Mouse (Mus musculus) lung, embryonic 15.5 days (tissue): ENCODE results near the gene Cdh20. TPM values are rescaled to one million over a fixed set of nuclear protein-coding genes. Genes with fewer than 3 reads are reported as not detected.

Experiments
- ATAC-seq: fragments of 200-750 bp; cut with Nextera tagmentation; 2 replicates; pipeline ENCODE4 v1.8.0; 2017; ENCODE audit warnings: moderate number of reproducible peaks, borderline replicate concordance; ENCODE audit not compliant: low FRiP score, low TSS enrichment; ENCODE audit errors: extremely low read depth
- H3K27ac ChIP-seq: fragments of 300-500 bp; sonication (generic); 2 replicates; pipeline ENCODE4 v1.5.1; 2015; ENCODE audit warnings: moderate library complexity, mild to moderate bottlenecking, inconsistent platforms
- H3K27me3 ChIP-seq: fragments of 300-500 bp; sonication (generic); 2 replicates; pipeline ENCODE4 v1.6.1; 2015; ENCODE audit warnings: inconsistent platforms
- H3K36me3 ChIP-seq: fragments of 300-500 bp; sonication (generic); 2 replicates; pipeline ENCODE4 v1.6.1; 2015; ENCODE audit warnings: inconsistent platforms
- H3K4me1 ChIP-seq: fragments of 300-500 bp; sonication (generic); 2 replicates; pipeline ENCODE4 v1.6.1; 2015; ENCODE audit warnings: inconsistent platforms
- H3K4me2 ChIP-seq: fragments of 300-500 bp; sonication (generic); 2 replicates; pipeline ENCODE4 v1.6.1; 2015; ENCODE audit warnings: inconsistent platforms, mild to moderate bottlenecking, moderate library complexity
- H3K4me3 ChIP-seq: fragments of 300-500 bp; sonication (generic); 2 replicates; pipeline ENCODE4 v1.5.1; 2015; ENCODE audit warnings: mild to moderate bottlenecking, inconsistent platforms
- H3K9ac ChIP-seq: fragments of 300-500 bp; sonication (generic); 2 replicates; pipeline ENCODE4 v1.6.1; 2015; ENCODE audit warnings: inconsistent platforms
- H3K9me3 ChIP-seq: fragments of 300-500 bp; sonication (generic); 2 replicates; pipeline ENCODE4 v1.6.1; 2016; ENCODE audit warnings: inconsistent platforms
- WGBS: fragments of 180-500 bp; shearing (Covaris S2); methylation state at CpG from one replicate; pipeline ENCODE4 v1.1.7; 2015; 5-methylcytosine and 5-hydroxymethylcytosine counted together
- polyA plus RNA-seq: library from polyadenylated mRNA; unstranded; fragments of >200 nt; fragmentation: Nextera tagmentation; extraction: Ambion mirVana; gene quantifications from 2 replicates; pipeline ENCODE4 v1.2.1, GENCODE M21; 2015

The Cdh20 gene
- polyA plus RNA-seq, 1 experiment from 2014 or later, result 0.24 TPM

DNA sequence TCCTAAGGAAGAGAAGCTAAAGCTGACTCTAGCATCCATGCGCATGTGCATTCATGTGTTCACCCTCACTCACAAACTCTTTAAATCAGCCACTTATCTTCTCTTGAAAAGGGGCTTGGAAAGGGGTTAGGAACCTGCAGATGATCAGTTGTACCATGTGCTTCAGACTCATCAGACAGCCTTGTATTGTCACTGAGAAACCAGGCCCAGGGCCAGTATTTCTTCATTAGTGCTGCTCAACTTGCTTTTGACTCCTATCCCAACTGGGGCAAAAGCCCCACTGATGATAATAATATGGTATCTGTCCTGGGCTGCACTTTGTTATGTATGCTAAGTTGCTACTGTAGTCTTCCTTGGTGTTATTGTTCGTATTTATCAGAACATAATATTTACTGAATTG, 38.9 kb downstream of the Cdh20 start:
- H3K9me3 ChIP-seq, result no peaks in the 10 kb centered on the region
- no peaks in the 10 kb centered on the region for H3K27me3 ChIP-seq
- no peak overlapping the region for H3K4me3 ChIP-seq
- ATAC-seq, result no peak
- no peak overlapping the region for H3K9ac ChIP-seq
- H3K36me3 ChIP-seq, result no peaks in the 10 kb centered on the region
- no peak overlapping the region for H3K27ac ChIP-seq
- no peaks in the 10 kb centered on the region for H3K4me1 ChIP-seq
- no peak overlapping the region for H3K4me2 ChIP-seq
- 85% methylated on average over 2 of the region's 2 CpGs for WGBS

DNA sequence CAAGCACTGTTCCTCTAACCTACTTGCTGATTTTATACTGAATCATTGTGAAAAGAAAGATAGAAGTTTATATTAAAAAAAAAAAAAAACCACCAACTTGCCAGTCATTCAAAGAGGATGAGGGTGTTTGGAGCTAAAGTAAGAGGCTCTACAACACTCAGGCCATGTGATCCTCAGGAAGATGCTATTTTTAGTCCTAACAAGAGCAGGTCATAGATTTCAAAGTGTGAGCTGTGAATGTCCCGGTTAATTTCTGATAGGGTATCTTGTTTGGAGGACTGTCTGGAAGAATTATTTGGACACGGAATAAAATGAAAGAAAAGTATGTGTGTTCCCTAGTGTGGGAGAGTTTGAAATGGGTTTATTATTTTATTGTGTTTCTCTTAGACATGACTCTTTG, 49.2 kb downstream of the Cdh20 start:
- no peaks in the 10 kb centered on the region for H3K4me1 ChIP-seq
- ATAC-seq, result no peak
- H3K36me3 ChIP-seq, result no peaks in the 10 kb centered on the region
- H3K4me3 ChIP-seq, result no peak overlapping the region
- 70% methylated on average over 2 of the region's 2 CpGs for WGBS
- no peaks in the 10 kb centered on the region for H3K27me3 ChIP-seq
- H3K9ac ChIP-seq, result no peak overlapping the region
- H3K4me2 ChIP-seq, result no peak overlapping the region
- H3K27ac ChIP-seq, result no peak overlapping the region
- H3K9me3 ChIP-seq, result no peaks in the 10 kb centered on the region

DNA sequence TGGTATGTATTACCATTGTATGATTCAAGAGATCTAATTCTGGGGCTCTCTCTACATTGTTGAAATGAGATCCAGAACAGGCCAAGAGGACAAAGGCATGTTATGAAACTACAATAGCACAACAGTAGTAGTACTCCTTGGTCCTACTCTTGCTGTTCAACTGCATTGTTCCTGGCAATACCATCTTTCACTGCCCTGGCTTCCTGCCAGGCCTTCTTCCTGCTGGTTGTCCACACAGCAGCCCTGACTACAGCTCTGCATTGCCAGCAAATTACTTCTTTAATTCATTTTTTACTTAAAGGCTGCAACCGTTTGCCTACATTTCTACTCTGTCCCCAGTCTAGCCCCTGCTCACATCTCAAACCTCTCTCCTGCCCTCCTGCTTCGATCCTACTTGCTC, 59.8 kb downstream of the Cdh20 start:
- no peak overlapping the region for H3K27ac ChIP-seq
- no peak overlapping the region for H3K4me3 ChIP-seq
- H3K4me1 ChIP-seq, result no peaks in the 10 kb centered on the region
- H3K4me2 ChIP-seq, result no peak overlapping the region
- no peaks in the 10 kb centered on the region for H3K36me3 ChIP-seq
- no peak overlapping the region for H3K9ac ChIP-seq
- no peaks in the 10 kb centered on the region for H3K9me3 ChIP-seq
- ATAC-seq, result no peak
- H3K27me3 ChIP-seq, result no peaks in the 10 kb centered on the region
- WGBS, result 76% methylated on average over 2 of the region's 2 CpGs

DNA sequence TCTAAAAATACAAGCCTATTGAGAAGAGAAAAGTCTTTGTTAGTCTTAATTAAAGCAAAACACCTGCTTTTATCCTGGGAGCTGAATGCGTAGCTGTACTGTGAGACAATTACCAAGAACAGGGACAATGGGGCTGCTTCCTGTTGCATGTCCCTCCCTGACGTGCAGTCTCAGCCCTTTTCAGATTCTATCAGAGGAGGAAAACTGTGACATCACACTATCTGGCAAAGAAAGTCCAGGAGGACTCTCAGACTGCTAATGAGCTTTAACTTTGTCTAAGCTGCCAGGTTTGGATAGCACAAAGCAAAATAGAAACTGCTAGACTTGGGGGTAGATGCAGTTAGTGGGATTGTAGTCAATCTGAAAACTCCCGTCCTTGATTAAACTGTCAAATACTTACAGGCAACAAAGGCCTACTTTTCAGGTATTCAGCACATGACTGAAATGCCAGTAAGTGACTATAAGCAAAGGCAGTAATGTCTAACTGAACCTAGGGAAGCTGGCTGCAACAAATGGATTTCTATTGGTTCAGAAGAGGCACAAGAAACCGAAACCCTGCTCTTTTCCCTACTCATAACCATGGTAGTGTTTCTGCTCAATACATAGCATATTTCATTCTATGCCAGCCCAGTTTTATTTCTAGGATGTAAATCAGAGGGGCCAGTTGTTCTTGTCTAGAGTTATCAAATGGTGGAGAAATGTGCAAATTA, 70.0 kb downstream of the Cdh20 start:
- Histone ChIP-seq H3K27me3 (no peaks in the 10 kb centered on the region), H3K9me3 (no peaks in the 10 kb centered on the region), H3K9ac (no peak overlapping the region), H3K4me3 (no peak overlapping the region), H3K4me1 (no peaks in the 10 kb centered on the region), H3K27ac (no peak overlapping the region), H3K36me3 (no peaks in the 10 kb centered on the region), H3K4me2 (no peak overlapping the region)
- 60% methylated on average over 4 of the region's 4 CpGs for WGBS
- no peak for ATAC-seq

DNA sequence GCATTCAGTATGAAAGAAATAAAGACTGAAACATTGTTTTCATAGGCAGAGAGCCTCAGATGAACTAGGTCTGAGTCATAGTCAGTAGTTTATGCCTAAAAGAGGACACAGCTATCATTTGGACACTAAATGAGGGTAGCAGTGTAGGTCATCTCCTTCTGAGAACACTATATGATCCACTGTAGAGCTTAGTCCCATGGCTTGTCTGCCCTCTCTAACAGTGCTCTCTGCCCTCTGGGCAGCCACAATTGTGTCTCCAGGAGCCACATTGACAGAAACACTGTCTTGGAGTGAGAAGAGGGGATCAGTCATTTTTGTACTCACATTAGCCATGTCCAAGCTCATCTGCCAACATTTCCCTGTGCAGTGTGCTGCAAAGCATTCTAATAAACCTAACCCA, 70.7 kb downstream of the Cdh20 start:
- H3K4me2 ChIP-seq, result no peak overlapping the region
- no peaks in the 10 kb centered on the region for H3K9me3 ChIP-seq
- no peak for ATAC-seq
- H3K27me3 ChIP-seq, result no peaks in the 10 kb centered on the region
- H3K27ac ChIP-seq, result no peak overlapping the region
- no peaks in the 10 kb centered on the region for H3K36me3 ChIP-seq
- no peaks in the 10 kb centered on the region for H3K4me1 ChIP-seq
- no peak overlapping the region for H3K9ac ChIP-seq
- H3K4me3 ChIP-seq, result no peak overlapping the region

DNA sequence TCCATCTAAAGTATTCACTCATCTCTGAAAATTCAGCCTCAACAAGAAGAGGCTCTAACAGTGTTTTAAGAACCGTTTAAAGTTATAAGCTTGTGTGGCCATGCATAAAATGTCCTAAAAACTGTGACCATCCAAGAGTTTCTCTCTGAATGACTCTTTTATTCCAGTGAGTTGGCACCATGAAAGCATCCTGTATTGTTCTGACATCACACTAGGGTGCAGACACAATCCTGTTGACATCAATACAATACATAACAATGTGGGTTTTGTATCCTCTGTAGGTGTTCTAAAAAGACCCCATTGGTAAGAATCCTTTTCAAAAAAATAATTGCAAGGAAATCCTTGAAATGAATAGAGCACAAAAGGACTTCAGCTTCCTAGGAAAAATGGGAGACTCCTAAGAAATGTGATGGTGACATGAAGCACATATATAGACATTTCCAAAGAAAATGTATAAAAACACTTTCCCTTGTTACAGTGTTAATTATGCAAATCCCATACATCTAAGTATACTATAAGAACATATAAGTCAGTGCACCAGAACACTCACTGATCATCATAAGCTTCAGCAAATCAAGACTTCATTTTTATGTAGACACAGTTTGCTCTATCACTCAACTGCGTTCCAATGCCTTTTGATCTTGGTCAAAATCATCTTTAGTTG, 80.1 kb downstream of the Cdh20 start:
- Histone ChIP-seq H3K4me2 (no peak overlapping the region), H3K9ac (no peak overlapping the region), H3K4me3 (no peak overlapping the region), H3K9me3 (no peaks in the 10 kb centered on the region), H3K36me3 (no peaks in the 10 kb centered on the region), H3K4me1 (no peaks in the 10 kb centered on the region), H3K27me3 (no peaks in the 10 kb centered on the region), H3K27ac (no peak overlapping the region)
- WGBS, result 65% methylated on average over 2 of the region's 2 CpGs
- no peak for ATAC-seq

DNA sequence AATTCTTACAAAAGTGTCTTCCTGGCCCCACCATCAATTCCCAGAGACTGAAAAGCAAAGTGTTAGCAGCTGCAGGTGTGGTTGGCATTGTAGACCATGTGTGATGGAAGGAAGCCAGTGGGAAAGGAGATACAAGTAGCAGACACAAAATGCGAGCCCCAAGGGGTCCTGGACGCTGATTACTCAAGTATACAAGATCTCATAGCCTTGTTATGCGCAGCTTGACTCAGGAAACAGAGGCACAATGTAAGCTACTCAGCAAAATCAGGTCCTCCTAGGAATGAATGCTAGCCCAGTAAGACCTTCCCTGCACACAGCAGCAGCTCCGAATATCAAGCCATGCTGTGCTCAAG, 80.6 kb downstream of the Cdh20 start:
- Histone ChIP-seq H3K4me3 (no peak overlapping the region), H3K4me1 (no peaks in the 10 kb centered on the region), H3K27ac (no peak overlapping the region), H3K36me3 (no peaks in the 10 kb centered on the region), H3K9me3 (no peaks in the 10 kb centered on the region), H3K9ac (no peak overlapping the region), H3K4me2 (no peak overlapping the region), H3K27me3 (no peaks in the 10 kb centered on the region)
- WGBS, result 73% methylated on average over 4 of the region's 4 CpGs
- no peak for ATAC-seq

DNA sequence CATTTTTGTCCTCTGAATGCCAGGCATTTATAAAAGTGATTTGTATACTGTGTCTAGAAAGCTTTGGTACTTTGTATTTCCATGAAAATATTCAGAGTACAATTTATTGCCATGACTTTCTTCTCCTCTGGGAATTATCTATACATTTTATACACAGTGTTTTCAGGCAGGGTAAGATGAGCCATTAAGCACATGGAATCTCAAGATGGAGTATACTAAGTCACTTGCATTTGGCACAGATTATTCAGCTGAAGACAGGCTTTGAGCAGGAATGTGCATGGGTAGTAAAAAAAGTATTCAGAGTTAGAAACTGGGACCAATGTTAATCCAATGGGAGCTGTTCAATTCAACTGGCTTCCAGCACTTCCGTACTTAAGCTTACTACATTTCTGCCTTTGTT, 109.1 kb downstream of the Cdh20 start:
- no peak overlapping the region for H3K4me3 ChIP-seq
- H3K36me3 ChIP-seq, result no peaks in the 10 kb centered on the region
- H3K9ac ChIP-seq, result no peak overlapping the region
- no peaks in the 10 kb centered on the region for H3K9me3 ChIP-seq
- ATAC-seq, result no peak
- WGBS, result 76% methylated on average over 1 of the region's 1 CpGs
- H3K4me2 ChIP-seq, result no peak overlapping the region
- H3K27ac ChIP-seq, result no peak overlapping the region
- no peaks in the 10 kb centered on the region for H3K4me1 ChIP-seq
- H3K27me3 ChIP-seq, result no peaks in the 10 kb centered on the region

DNA sequence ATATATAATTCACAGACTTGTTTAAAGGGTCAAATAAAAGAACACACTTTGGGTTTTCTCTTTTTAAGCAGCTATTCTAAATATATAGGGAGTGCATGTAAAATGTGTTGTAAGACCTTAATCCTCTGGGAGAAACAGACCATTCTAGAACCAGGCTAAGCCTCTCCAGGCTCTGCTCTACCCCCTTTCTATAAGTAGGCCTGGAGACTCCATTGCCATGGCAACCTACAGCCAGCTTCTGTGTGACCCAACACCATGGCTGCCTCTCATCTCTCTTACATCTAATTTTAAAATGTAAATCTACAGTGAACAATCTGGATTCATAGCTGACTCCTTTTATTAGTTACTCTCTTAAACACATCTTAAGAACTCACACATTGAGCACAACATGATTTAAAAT, 133.5 kb downstream of the Cdh20 start:
- ATAC-seq, result no peak
- no peak overlapping the region for H3K4me2 ChIP-seq

DNA sequence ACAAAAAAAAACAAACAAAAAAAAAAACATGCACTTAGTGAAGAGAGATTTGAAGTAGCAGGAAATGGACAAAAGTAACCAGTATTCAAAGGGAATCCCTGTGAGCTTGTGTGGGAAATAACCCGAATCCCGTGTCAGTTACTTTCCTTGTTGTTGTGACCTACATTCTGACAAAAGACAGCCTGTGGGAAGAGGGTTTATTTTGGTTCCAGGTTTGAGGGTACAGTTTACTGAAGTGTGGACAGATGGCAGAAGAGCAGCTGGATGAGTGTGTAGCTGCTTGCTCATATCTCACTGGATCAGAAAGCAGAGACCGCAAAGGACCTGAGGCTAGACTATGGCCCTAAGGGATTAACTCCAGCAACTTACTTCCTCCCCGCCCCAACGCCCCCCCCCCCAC, 135.1 kb downstream of the Cdh20 start:
- H3K4me3 ChIP-seq, result no peak overlapping the region

More for the DNA sequence above, 133.5 kb downstream of the Cdh20 start:
- no peaks in the 10 kb centered on the region for H3K9me3 ChIP-seq
- no peak overlapping the region for H3K4me3 ChIP-seq
- H3K36me3 ChIP-seq, result no peaks in the 10 kb centered on the region
- H3K4me1 ChIP-seq, result no peaks in the 10 kb centered on the region
- no peak overlapping the region for H3K27ac ChIP-seq
- no peak overlapping the region for H3K9ac ChIP-seq
- H3K27me3 ChIP-seq, result no peaks in the 10 kb centered on the region

DNA sequence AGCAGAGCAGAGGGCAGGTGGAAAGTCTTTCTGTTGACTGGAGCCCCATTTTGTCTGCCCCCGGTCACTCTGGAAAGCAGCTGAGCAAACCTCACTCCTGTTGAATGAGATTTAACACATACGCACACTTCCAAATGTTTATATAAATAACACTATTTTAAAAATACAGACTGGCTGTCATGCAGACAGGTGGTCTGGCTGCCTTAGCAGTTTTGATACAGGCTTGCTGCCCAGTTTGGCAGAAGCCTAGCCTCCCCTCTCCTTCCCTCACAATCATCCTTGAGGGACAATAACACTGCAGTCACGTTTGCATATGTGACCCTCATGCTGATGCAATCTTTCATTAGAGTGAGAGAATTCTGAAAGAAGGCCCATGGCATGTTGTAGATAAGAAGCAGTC, 144.1 kb downstream of the Cdh20 start:
- no peak for ATAC-seq
- Histone ChIP-seq H3K4me1 (no peaks in the 10 kb centered on the region), H3K27me3 (no peaks in the 10 kb centered on the region), H3K27ac (no peak overlapping the region), H3K9me3 (no peaks in the 10 kb centered on the region), H3K9ac (no peak overlapping the region), H3K36me3 (no peaks in the 10 kb centered on the region), H3K4me3 (no peak overlapping the region), H3K4me2 (no peak overlapping the region)
- WGBS, result 14% methylated on average over 3 of the region's 3 CpGs

More for the DNA sequence above, 135.1 kb downstream of the Cdh20 start:
- Histone ChIP-seq H3K9me3 (no peaks in the 10 kb centered on the region), H3K9ac (no peak overlapping the region), H3K4me1 (no peaks in the 10 kb centered on the region), H3K36me3 (no peaks in the 10 kb centered on the region), H3K27me3 (no peaks in the 10 kb centered on the region), H3K4me2 (no peak overlapping the region), H3K27ac (no peak overlapping the region)
- 72% methylated on average over 4 of the region's 5 CpGs for WGBS
- ATAC-seq, result no peak

DNA sequence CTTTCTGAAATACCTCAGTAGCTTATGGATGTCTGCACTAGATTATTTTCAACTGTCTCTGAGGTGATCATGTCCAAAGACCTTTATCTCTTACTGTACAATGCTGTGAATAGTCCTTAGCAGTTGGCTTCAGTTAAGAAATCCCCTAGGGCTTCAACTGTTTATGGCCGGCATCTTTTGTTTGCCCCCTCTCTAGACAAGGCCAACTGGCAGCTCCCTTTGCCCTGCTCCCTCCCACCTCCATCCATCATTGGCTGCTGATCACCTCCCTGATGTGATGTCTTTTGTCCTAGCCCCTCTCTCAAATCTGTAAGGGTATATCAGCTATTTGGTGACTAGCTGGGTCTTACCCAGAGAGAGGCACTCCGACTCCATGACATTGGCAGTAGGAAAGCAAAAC, 148.2 kb downstream of the Cdh20 start:
- ATAC-seq, result no peak
- Histone ChIP-seq H3K9me3 (no peaks in the 10 kb centered on the region), H3K4me3 (no peak overlapping the region), H3K27me3 (no peaks in the 10 kb centered on the region), H3K4me1 (no peaks in the 10 kb centered on the region), H3K4me2 (no peak overlapping the region), H3K27ac (no peak overlapping the region), H3K36me3 (no peaks in the 10 kb centered on the region), H3K9ac (no peak overlapping the region)
- 61% methylated on average over 2 of the region's 2 CpGs for WGBS
